Mouse (Mus musculus) limb, embryonic 12.5 days (tissue): ENCODE measurements around the gene Rbm34. TPM values are rescaled to one million over a fixed set of nuclear protein-coding genes. Genes with fewer than 3 reads are reported as not detected.
A peak's percentile ranks its signal among the peaks of the same experiment; 100 is the strongest.

Experiments
- ATAC-seq: fragments of 200-750 bp; cut with Nextera tagmentation; 2 replicates; pipeline ENCODE4 v1.8.0; 2017; ENCODE audit warnings: low read depth, moderate TSS enrichment; ENCODE audit not compliant: insufficient number of reproducible peaks, insufficient read depth, low FRiP score, low TSS enrichment
- H3K27ac ChIP-seq: fragments of 300-500 bp; sonication (generic); 2 replicates; pipeline ENCODE4 v1.5.1; 2016; ENCODE audit warnings: mild to moderate bottlenecking, moderate library complexity
- H3K27me3 ChIP-seq: fragments of 300-500 bp; sonication (generic); 2 replicates; pipeline ENCODE4 v1.6.1; 2016; ENCODE audit warnings: mild to moderate bottlenecking, moderate library complexity
- H3K36me3 ChIP-seq: fragments of 300-500 bp; sonication (generic); 2 replicates; pipeline ENCODE4 v1.6.1; 2016; ENCODE audit warnings: mild to moderate bottlenecking, moderate library complexity
- H3K4me1 ChIP-seq: fragments of 300-500 bp; sonication (generic); replicated peaks from 2 replicates; pipeline ENCODE4 v1.6.1; 2016
- H3K4me2 ChIP-seq: fragments of 300-500 bp; sonication (generic); 2 replicates; pipeline ENCODE4 v1.6.1; 2016; ENCODE audit warnings: mild to moderate bottlenecking, moderate library complexity
- H3K4me3 ChIP-seq: fragments of 300-500 bp; sonication (generic); replicated peaks from 2 replicates; pipeline ENCODE4 v1.5.1; 2016; ENCODE audit warnings: mild to moderate bottlenecking
- H3K9ac ChIP-seq: fragments of 300-500 bp; sonication (generic); replicated peaks from 2 replicates; pipeline ENCODE4 v1.6.1; 2016; ENCODE audit warnings: mild to moderate bottlenecking, moderate library complexity
- H3K9me3 ChIP-seq: fragments of 300-500 bp; sonication (generic); 2 replicates; pipeline ENCODE4 v1.6.1; 2016; ENCODE audit warnings: mild to moderate bottlenecking, moderate library complexity
- WGBS: fragments of 180-500 bp; shearing (Covaris S2); methylation state at CpG from one replicate; pipeline ENCODE4 v1.1.7; 2016; 5-methylcytosine and 5-hydroxymethylcytosine counted together
- polyA plus RNA-seq: library from polyadenylated mRNA; unstranded; fragments of >200 nt; fragmentation: Nextera tagmentation; extraction: Ambion mirVana; gene quantifications from 2 replicates; pipeline ENCODE4 v1.2.1, GENCODE M21; 2016

Rbm34 gene
- polyA plus RNA-seq, 1 experiment from 2014 or later = 35.6 TPM

GRCm38 (mm10) chr8:126961516-126961915 is 9.4 kb downstream of the Rbm34 start:
- no peak for ATAC-seq
- Histone ChIP-seq H3K9ac (no peak overlapping the region), H3K9me3 (no peaks in the 10 kb centered on the region), H3K4me2 (no peak overlapping the region), H3K4me3 (no peak overlapping the region), H3K36me3 (peaks cover 92% of the 10 kb centered on the region), H3K27me3 (no peaks in the 10 kb centered on the region), H3K4me1 (no peaks in the 10 kb centered on the region), H3K27ac (no peak overlapping the region)
- WGBS = 94% methylated on average over 3 of the region's 3 CpGs

- Histone ChIP-seq H3K27me3 (no peaks in the 10 kb centered on the region), H3K4me2 (no peak overlapping the region), H3K4me1 (no peaks in the 10 kb centered on the region), H3K9me3 (no peaks in the 10 kb centered on the region), H3K4me3 (no peak overlapping the region), H3K36me3 (peaks cover 79% of the 10 kb centered on the region), H3K27ac (no peak overlapping the region), H3K9ac (no peak overlapping the region)
- 86% methylated on average over 11 of the region's 11 CpGs for WGBS
- no peak for ATAC-seq
These were observed 18.8 kb downstream of the Rbm34 start for GRCm38 (mm10) chr8:126951900-126952636.

- Histone ChIP-seq H3K36me3 (peaks cover 61% of the 10 kb centered on the region), H3K27ac (no peak overlapping the region), H3K4me1 (peaks cover 5% of the 10 kb centered on the region), H3K27me3 (no peaks in the 10 kb centered on the region), H3K4me2 (no peak overlapping the region), H3K4me3 (no peak overlapping the region), H3K9me3 (no peaks in the 10 kb centered on the region), H3K9ac (no peak overlapping the region)
- WGBS = 79% methylated on average over 2 of the region's 2 CpGs
- no peak for ATAC-seq
These were observed 21.3 kb downstream of the Rbm34 start for GRCm38 (mm10) chr8:126949527-126949926.

GRCm38 (mm10) chr8:126946444-126946843 is 24.4 kb downstream of the Rbm34 start:
- Histone ChIP-seq H3K27me3 (no peaks in the 10 kb centered on the region), H3K27ac (no peak overlapping the region), H3K9ac (no peak overlapping the region), H3K4me3 (no peak overlapping the region), H3K9me3 (no peaks in the 10 kb centered on the region), H3K4me2 (no peak overlapping the region; the same call in 1 of the 2 replicates), H3K4me1 (peaks cover 16% of the 10 kb centered on the region), H3K36me3 (peaks cover 40% of the 10 kb centered on the region)
- 73% methylated on average over 7 of the region's 7 CpGs for WGBS
- ATAC-seq = no peak

GRCm38 (mm10) chr8:126945730-126946163 is 25.1 kb downstream of the Rbm34 start, which contains the start of gene Tomm20:
TSS of gene Tomm20 (minus strand) at chr8:126945844.
- H3K4me2 ChIP-seq = peak within 1 kb of the TSS; percentile 92
- ATAC-seq = peak; percentile 88
- H3K9ac ChIP-seq = peak within 1 kb of the TSS; percentile 94
- peaks cover 16% of the 10 kb centered on the region for H3K4me1 ChIP-seq
- H3K27ac ChIP-seq = peak within 1 kb of the TSS; percentile 93
- no peaks in the 10 kb centered on the region for H3K9me3 ChIP-seq
- no peaks in the 10 kb centered on the region for H3K27me3 ChIP-seq
- WGBS = under 1% methylated on average over 48 of the region's 48 CpGs
- H3K4me3 ChIP-seq = peak within 1 kb of the TSS; percentile 94
- peaks cover 33% of the 10 kb centered on the region for H3K36me3 ChIP-seq

- peak overlapping the region; percentile 94 for H3K4me3 ChIP-seq
- peaks cover 30% of the 10 kb centered on the region for H3K36me3 ChIP-seq
- H3K9me3 ChIP-seq = no peaks in the 10 kb centered on the region
- peak overlapping the region; percentile 94 for H3K9ac ChIP-seq
- H3K4me2 ChIP-seq = peak overlapping the region; percentile 92
- no peaks in the 10 kb centered on the region for H3K27me3 ChIP-seq
- WGBS = under 1% methylated on average over 46 of the region's 46 CpGs
- ATAC-seq = peak; percentile 77
- H3K4me1 ChIP-seq = peaks cover 16% of the 10 kb centered on the region
- peak overlapping the region; percentile 93 for H3K27ac ChIP-seq
These were observed 25.8 kb downstream of the Rbm34 start for GRCm38 (mm10) chr8:126944781-126945691.

- 91% methylated on average over 7 of the region's 7 CpGs for WGBS
- Histone ChIP-seq H3K27me3 (no peaks in the 10 kb centered on the region), H3K36me3 (peaks cover 28% of the 10 kb centered on the region)
These were observed 27.3 kb downstream of the Rbm34 start for GRCm38 (mm10) chr8:126943565-126943964.

GRCm38 (mm10) chr8:126937337-126937736 is 33.5 kb downstream of the Rbm34 start:
- ATAC-seq = no peak
- no peak overlapping the region for H3K4me3 ChIP-seq
- no peaks in the 10 kb centered on the region for H3K4me1 ChIP-seq
- H3K4me2 ChIP-seq = no peak overlapping the region
- H3K36me3 ChIP-seq = peaks cover 73% of the 10 kb centered on the region
- H3K9ac ChIP-seq = no peak overlapping the region
- H3K27me3 ChIP-seq = no peaks in the 10 kb centered on the region
- WGBS = 81% methylated on average over 3 of the region's 3 CpGs
- no peaks in the 10 kb centered on the region for H3K9me3 ChIP-seq
- H3K27ac ChIP-seq = no peak overlapping the region

More at GRCm38 (mm10) chr8:126943565-126943964, 27.3 kb downstream of the Rbm34 start:
- ATAC-seq = no peak
- Histone ChIP-seq H3K4me3 (peak overlapping the region; percentile 94; the same call in 1 of the 2 replicates), H3K4me2 (peak overlapping the region; percentile 92), H3K9ac (no peak overlapping the region), H3K27ac (no peak overlapping the region), H3K9me3 (no peaks in the 10 kb centered on the region), H3K4me1 (peaks cover 16% of the 10 kb centered on the region)

- no peak overlapping the region for H3K4me3 ChIP-seq
- ATAC-seq = no peak
- H3K9ac ChIP-seq = no peak overlapping the region
- H3K27ac ChIP-seq = no peak overlapping the region
- H3K36me3 ChIP-seq = peaks cover 87% of the 10 kb centered on the region
- no peaks in the 10 kb centered on the region for H3K27me3 ChIP-seq
- H3K4me1 ChIP-seq = no peaks in the 10 kb centered on the region
- no peaks in the 10 kb centered on the region for H3K9me3 ChIP-seq
- H3K4me2 ChIP-seq = no peak overlapping the region
These were observed 34.9 kb downstream of the Rbm34 start for GRCm38 (mm10) chr8:126935932-126936331.

GRCm38 (mm10) chr8:126935387-126935786 is 35.5 kb downstream of the Rbm34 start:
- H3K4me1 ChIP-seq = no peaks in the 10 kb centered on the region
- ATAC-seq = 0 out of 2 replicates have a peak, but pooled peaks have one; percentile 56
- peaks cover 91% of the 10 kb centered on the region for H3K36me3 ChIP-seq
- 97% methylated on average over 2 of the region's 2 CpGs for WGBS
- no peaks in the 10 kb centered on the region for H3K27me3 ChIP-seq
- no peak overlapping the region for H3K9ac ChIP-seq
- no peak overlapping the region for H3K27ac ChIP-seq
- no peak overlapping the region for H3K4me2 ChIP-seq
- no peaks in the 10 kb centered on the region for H3K9me3 ChIP-seq
- no peak overlapping the region for H3K4me3 ChIP-seq

GRCm38 (mm10) chr8:126932656-126933055 is 38.2 kb downstream of the Rbm34 start:
- WGBS = 77% methylated on average over 1 of the region's 1 CpGs
- peaks cover 92% of the 10 kb centered on the region for H3K36me3 ChIP-seq

More at GRCm38 (mm10) chr8:126932656-126933055, 38.2 kb downstream of the Rbm34 start:
- Histone ChIP-seq H3K9me3 (no peaks in the 10 kb centered on the region), H3K4me1 (no peaks in the 10 kb centered on the region), H3K27ac (no peak overlapping the region), H3K9ac (no peak overlapping the region), H3K27me3 (no peaks in the 10 kb centered on the region), H3K4me2 (no peak overlapping the region), H3K4me3 (no peak overlapping the region)
- no peak for ATAC-seq
